Mouse (Mus musculus) 416B (cell line): ENCODE data around the gene Ucma.

ENCODE experiments used
- DNase-seq: peaks from one replicate; pipeline ENCODE4 v3.0.0; 2011; ENCODE audit warnings: low read depth

Ucma gene

GRCm38 (mm10) chr2:5001266-5001665 lies 25.3 kb downstream of the Ucma start:
- no peak for DNase-seq

- no peak for DNase-seq
Observed at GRCm38 (mm10) chr2:5007107-5007506, 31.2 kb downstream of the Ucma start.

- peak; percentile 46 for DNase-seq
Observed at GRCm38 (mm10) chr2:5011898-5012490, 36.1 kb downstream of the Ucma start.

GRCm38 (mm10) chr2:5012491-5013324 lies 36.8 kb downstream of the Ucma start, which contains the start of gene Mcm10:
Gene Mcm10 (minus strand): TSS chr2:5012791.
- peak; percentile 97 for DNase-seq

- peak; percentile 57 for DNase-seq
Observed at GRCm38 (mm10) chr2:5014616-5015015, 38.7 kb downstream of the Ucma start.

- no peak for DNase-seq
Observed at GRCm38 (mm10) chr2:5015527-5015926, 39.6 kb downstream of the Ucma start.

- DNase-seq: no peak
Observed at GRCm38 (mm10) chr2:5016922-5017321, 41.0 kb downstream of the Ucma start.

- no peak for DNase-seq
Observed at GRCm38 (mm10) chr2:5019708-5020107, 43.8 kb downstream of the Ucma start.

- DNase-seq: no peak
Observed at GRCm38 (mm10) chr2:5023275-5023674, 47.4 kb downstream of the Ucma start.

- DNase-seq: peak; percentile 31
Observed at GRCm38 (mm10) chr2:5023699-5024399, 47.9 kb downstream of the Ucma start.

GRCm38 (mm10) chr2:5025162-5025733 lies 49.3 kb downstream of the Ucma start:
- DNase-seq: peak; percentile 52

GRCm38 (mm10) chr2:5027057-5027456 lies 51.1 kb downstream of the Ucma start:
- DNase-seq: no peak

GRCm38 (mm10) chr2:5028047-5028446 lies 52.1 kb downstream of the Ucma start:
- no peak for DNase-seq

- DNase-seq: no peak
Observed at GRCm38 (mm10) chr2:5029808-5030207, 53.9 kb downstream of the Ucma start.

- no peak for DNase-seq
Observed at GRCm38 (mm10) chr2:5031215-5031614, 55.3 kb downstream of the Ucma start.

- DNase-seq: no peak
Observed at GRCm38 (mm10) chr2:5032665-5033064, 56.7 kb downstream of the Ucma start.

- DNase-seq: no peak
Observed at GRCm38 (mm10) chr2:5033546-5034420, 57.9 kb downstream of the Ucma start.

GRCm38 (mm10) chr2:5034801-5035200 lies 58.9 kb downstream of the Ucma start:
- DNase-seq: no peak

GRCm38 (mm10) chr2:5035241-5035640 lies 59.3 kb downstream of the Ucma start:
- no peak for DNase-seq
